Mouse (Mus musculus): Measurements from ENCODE around the gene Elovl5. TPM values are rescaled to one million over a fixed set of nuclear protein-coding genes. Genes with fewer than 3 reads are reported as not detected.

Gene Elovl5
- polyA plus RNA-seq, 1 experiment from 2014 or later = 64.3 TPM

DNA sequence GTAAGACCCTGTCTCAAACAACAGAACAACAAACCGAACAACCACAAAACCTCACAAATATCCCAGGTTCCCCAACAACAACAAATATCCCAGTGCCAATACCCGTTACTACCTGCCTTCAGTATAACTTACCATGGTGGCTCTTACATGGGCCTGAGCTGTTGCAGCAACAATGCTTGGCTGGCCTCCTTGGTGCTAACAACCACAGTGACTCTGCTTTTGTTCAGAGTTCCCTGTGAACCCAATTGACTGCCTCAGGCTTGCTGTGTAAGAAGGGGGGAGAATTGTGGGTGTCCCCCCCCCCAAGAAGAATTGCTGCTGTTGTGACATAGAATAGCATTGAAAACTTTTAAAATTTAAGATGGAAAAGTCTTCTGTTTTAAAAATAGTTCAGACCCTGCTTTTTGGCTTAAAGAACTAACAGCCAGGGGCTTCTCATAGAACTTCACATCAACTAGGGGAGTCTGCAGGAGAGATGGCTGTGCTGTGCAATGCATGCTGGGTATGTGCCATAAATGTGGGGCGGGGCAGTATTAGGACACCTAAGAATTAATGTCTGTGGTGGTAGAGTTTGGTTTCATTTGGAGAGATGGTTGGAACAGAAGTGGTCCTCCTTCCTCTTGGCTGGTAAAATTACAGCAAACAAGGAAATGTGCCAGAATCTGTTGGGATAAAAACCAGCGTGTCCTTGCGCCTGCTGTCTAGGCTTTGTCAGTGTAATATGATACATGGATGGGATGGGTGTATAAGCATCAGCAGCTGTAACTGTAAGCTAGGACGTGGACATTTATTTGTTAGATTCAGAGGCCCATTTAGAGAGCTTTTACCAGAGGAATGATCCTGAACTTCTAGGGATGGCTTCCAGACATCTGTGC, 28.9 kb downstream of the Elovl5 start:
- ATAC-seq (ENCODE audit: insufficient number of reproducible peaks, low FRiP score, low TSS enrichment, low read depth) = no peak

DNA sequence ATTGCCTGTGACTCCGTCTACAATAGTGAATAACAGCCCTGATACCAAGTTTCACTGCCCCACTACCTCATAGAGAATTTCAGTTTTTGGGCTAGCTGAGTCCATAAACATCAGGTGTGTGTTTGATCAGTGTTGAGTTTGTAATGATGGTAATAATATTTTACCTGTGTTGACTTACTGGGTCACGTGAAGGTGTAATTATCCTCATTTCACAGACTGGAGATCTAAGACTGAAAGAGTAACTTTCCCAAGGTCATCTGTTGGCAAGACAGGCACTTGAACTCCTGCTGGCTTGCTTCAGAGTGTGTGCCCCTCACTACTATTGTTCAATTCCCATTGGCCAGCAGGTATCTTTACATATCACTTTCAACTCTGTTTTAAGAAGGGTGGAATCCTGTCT, 31.1 kb downstream of the Elovl5 start:
- no peaks in the 10 kb centered on the region for H3K36me3 ChIP-seq
- H3K4me2 ChIP-seq = no peak overlapping the region
- H3K27ac ChIP-seq = no peak overlapping the region
- WGBS = 83% methylated on average over 2 of the region's 2 CpGs
- no peak for ATAC-seq (ENCODE audit: insufficient number of reproducible peaks, low FRiP score, low TSS enrichment, low read depth)
- no peak overlapping the region for H3K4me3 ChIP-seq
- no peaks in the 10 kb centered on the region for H3K9me3 ChIP-seq
- H3K27me3 ChIP-seq = no peaks in the 10 kb centered on the region
- no peak overlapping the region for H3K9ac ChIP-seq
- H3K4me1 ChIP-seq = peaks cover 28% of the 10 kb centered on the region

More for the DNA sequence above, 28.9 kb downstream of the Elovl5 start:
- 66% methylated on average over 6 of the region's 6 CpGs for WGBS
- H3K27ac ChIP-seq = peak overlapping the region; percentile 47; the same call in 1 of the 2 replicates
- H3K27me3 ChIP-seq = no peaks in the 10 kb centered on the region
- no peak overlapping the region for H3K9ac ChIP-seq
- H3K4me1 ChIP-seq = peaks cover 30% of the 10 kb centered on the region
- H3K36me3 ChIP-seq = no peaks in the 10 kb centered on the region
- H3K9me3 ChIP-seq = no peaks in the 10 kb centered on the region
- H3K4me2 ChIP-seq = no peak overlapping the region
- no peak overlapping the region for H3K4me3 ChIP-seq

GRCm38 (mm10) chr9:77949753-77950268, 32.6 kb downstream of the Elovl5 start:
- Histone ChIP-seq H3K9me3 (no peaks in the 10 kb centered on the region), H3K27me3 (no peaks in the 10 kb centered on the region), H3K4me2 (no peak overlapping the region), H3K36me3 (no peaks in the 10 kb centered on the region), H3K4me3 (no peak overlapping the region), H3K27ac (no peak overlapping the region), H3K9ac (no peak overlapping the region), H3K4me1 (peaks cover 40% of the 10 kb centered on the region)
- ATAC-seq (ENCODE audit: insufficient number of reproducible peaks, low FRiP score, low TSS enrichment, low read depth) = no peak
- WGBS = 31% methylated on average over 7 of the region's 7 CpGs

GRCm38 (mm10) chr9:77950841-77951475, 33.8 kb downstream of the Elovl5 start:
- WGBS = 88% methylated on average over 7 of the region's 7 CpGs
- H3K27me3 ChIP-seq = no peaks in the 10 kb centered on the region
- peaks cover 39% of the 10 kb centered on the region for H3K4me1 ChIP-seq
- H3K9me3 ChIP-seq = no peaks in the 10 kb centered on the region
- H3K4me2 ChIP-seq = no peak overlapping the region
- no peak for ATAC-seq (ENCODE audit: insufficient number of reproducible peaks, low FRiP score, low TSS enrichment, low read depth)
- H3K4me3 ChIP-seq = no peak overlapping the region
- H3K36me3 ChIP-seq = no peaks in the 10 kb centered on the region
- H3K9ac ChIP-seq = no peak overlapping the region
- no peak overlapping the region for H3K27ac ChIP-seq

GRCm38 (mm10) chr9:77951971-77952370, 34.8 kb downstream of the Elovl5 start:
- Histone ChIP-seq H3K9ac (no peak overlapping the region), H3K27me3 (no peaks in the 10 kb centered on the region), H3K4me1 (peaks cover 33% of the 10 kb centered on the region), H3K4me2 (no peak overlapping the region), H3K27ac (no peak overlapping the region), H3K9me3 (no peaks in the 10 kb centered on the region), H3K36me3 (no peaks in the 10 kb centered on the region), H3K4me3 (no peak overlapping the region)
- 80% methylated on average over 7 of the region's 7 CpGs for whole genome bisulfite sequencing
- no peak for ATAC-seq (ENCODE audit: insufficient number of reproducible peaks, low FRiP score, low TSS enrichment, low read depth)

- Histone ChIP-seq H3K9me3 (no peaks in the 10 kb centered on the region), H3K9ac (no peak overlapping the region), H3K36me3 (0 out of 2 replicates have a peak, but pooled peaks cover 2% of the 10 kb centered on the region), H3K27ac (no peak overlapping the region), H3K4me2 (no peak overlapping the region), H3K4me3 (no peak overlapping the region), H3K4me1 (peaks cover 33% of the 10 kb centered on the region), H3K27me3 (no peaks in the 10 kb centered on the region)
- ATAC-seq (ENCODE audit: insufficient number of reproducible peaks, low FRiP score, low TSS enrichment, low read depth) = no peak
- 32% methylated on average over 8 of the region's 8 CpGs for WGBS
Measured at GRCm38 (mm10) chr9:77953053-77953452, 35.9 kb downstream of the Elovl5 start.

GRCm38 (mm10) chr9:77954496-77954895, 37.3 kb downstream of the Elovl5 start:
- 83% methylated on average over 7 of the region's 7 CpGs for WGBS
- no peaks in the 10 kb centered on the region for H3K27me3 ChIP-seq

DNA sequence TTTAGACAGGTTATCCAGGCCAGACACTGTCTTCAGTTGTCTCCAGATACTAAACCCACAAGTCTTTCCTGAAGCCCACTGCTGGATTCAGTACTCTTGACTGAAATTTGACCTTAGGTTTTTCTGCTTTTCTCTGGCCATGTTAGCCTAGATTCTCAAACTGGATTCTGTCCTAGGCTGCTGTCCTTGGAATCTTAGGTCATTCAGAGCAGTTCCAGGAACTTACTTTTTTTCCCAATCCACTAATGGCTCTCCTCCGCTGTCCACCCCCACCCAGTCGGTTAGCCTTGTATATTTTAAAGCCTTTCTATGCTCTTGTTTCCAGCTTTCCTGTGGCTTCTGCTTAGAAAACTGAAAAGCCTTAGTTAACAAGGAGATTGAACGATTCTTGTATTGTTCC, 37.8 kb downstream of the Elovl5 start:
- H3K4me1 ChIP-seq = peaks cover 25% of the 10 kb centered on the region
- peaks cover 7% of the 10 kb centered on the region; the same call in 1 of the 2 replicates for H3K36me3 ChIP-seq
- no peak overlapping the region for H3K4me2 ChIP-seq
- H3K9ac ChIP-seq = no peak overlapping the region
- H3K9me3 ChIP-seq = no peaks in the 10 kb centered on the region
- H3K27me3 ChIP-seq = no peaks in the 10 kb centered on the region
- no peak overlapping the region for H3K4me3 ChIP-seq
- no peak for ATAC-seq (ENCODE audit: insufficient number of reproducible peaks, low FRiP score, low TSS enrichment, low read depth)
- 70% methylated on average over 3 of the region's 3 CpGs for WGBS
- H3K27ac ChIP-seq = no peak overlapping the region

More at GRCm38 (mm10) chr9:77954496-77954895, 37.3 kb downstream of the Elovl5 start:
- no peak for ATAC-seq (ENCODE audit: insufficient number of reproducible peaks, low FRiP score, low TSS enrichment, low read depth)
- Histone ChIP-seq H3K9me3 (no peaks in the 10 kb centered on the region), H3K27ac (no peak overlapping the region), H3K4me2 (no peak overlapping the region), H3K36me3 (peaks cover 5% of the 10 kb centered on the region; the same call in 1 of the 2 replicates), H3K4me1 (peaks cover 30% of the 10 kb centered on the region), H3K9ac (no peak overlapping the region), H3K4me3 (no peak overlapping the region)

DNA sequence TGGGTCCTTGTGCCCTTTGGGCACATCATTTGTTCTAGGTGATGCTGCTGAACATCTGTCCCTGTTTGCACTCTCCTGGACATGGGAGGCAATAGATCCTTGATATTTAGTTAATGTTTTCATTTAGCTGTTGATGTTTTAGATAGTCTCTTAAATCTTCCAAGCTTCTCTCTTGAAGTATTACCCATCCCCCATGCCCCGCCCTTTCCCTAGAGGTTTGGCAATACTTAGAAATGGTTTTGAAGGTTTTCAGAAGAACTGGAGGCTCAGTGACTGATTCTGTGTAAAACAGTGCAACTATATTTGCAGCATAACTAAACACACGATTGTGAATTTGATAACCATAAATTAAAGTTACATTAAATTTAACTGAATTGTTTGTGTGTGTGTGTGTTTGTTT, 38.3 kb downstream of the Elovl5 start:
- H3K4me1 ChIP-seq = peaks cover 23% of the 10 kb centered on the region
- peaks cover 7% of the 10 kb centered on the region; the same call in 1 of the 2 replicates for H3K36me3 ChIP-seq
- ATAC-seq (ENCODE audit: insufficient number of reproducible peaks, low FRiP score, low TSS enrichment, low read depth) = no peak
- H3K27me3 ChIP-seq = no peaks in the 10 kb centered on the region
- H3K9me3 ChIP-seq = no peaks in the 10 kb centered on the region
- no peak overlapping the region for H3K4me3 ChIP-seq
- no peak overlapping the region for H3K27ac ChIP-seq
- WGBS = 82% methylated on average over 2 of the region's 2 CpGs
- H3K9ac ChIP-seq = no peak overlapping the region
- H3K4me2 ChIP-seq = no peak overlapping the region

DNA sequence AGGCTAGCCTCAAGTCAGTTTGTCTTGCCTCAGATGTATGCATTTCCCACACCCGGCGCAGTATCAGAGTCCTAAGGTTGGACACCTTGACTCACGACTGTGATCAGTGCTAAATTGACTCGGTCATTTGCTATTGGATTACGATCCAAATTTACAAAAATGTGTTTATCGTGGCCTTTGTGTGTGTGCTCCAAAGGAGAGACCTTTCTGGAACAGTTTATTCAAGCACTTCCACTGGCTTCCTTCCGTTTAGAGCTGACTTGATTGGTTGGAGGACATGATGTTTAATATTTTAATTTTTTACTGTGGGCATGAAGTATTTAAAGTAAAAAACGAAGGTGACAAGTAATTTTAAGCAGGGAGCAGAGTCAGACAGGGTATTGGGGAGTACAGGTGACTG, 38.8 kb downstream of the Elovl5 start:
- Histone ChIP-seq H3K4me1 (peaks cover 21% of the 10 kb centered on the region), H3K36me3 (peaks cover 9% of the 10 kb centered on the region; the same call in 1 of the 2 replicates), H3K27ac (no peak overlapping the region), H3K9ac (no peak overlapping the region), H3K27me3 (no peaks in the 10 kb centered on the region), H3K4me2 (no peak overlapping the region), H3K9me3 (no peaks in the 10 kb centered on the region), H3K4me3 (no peak overlapping the region)
- WGBS = 82% methylated on average over 8 of the region's 8 CpGs
- ATAC-seq (ENCODE audit: insufficient number of reproducible peaks, low FRiP score, low TSS enrichment, low read depth) = no peak

- 93% methylated on average over 7 of the region's 7 CpGs for WGBS
Measured at GRCm38 (mm10) chr9:77958327-77958726, 41.2 kb downstream of the Elovl5 start.

GRCm38 (mm10) chr9:77959759-77960158, 42.6 kb downstream of the Elovl5 start:
- Histone ChIP-seq H3K4me2 (no peak overlapping the region), H3K4me3 (no peak overlapping the region), H3K4me1 (peaks cover 12% of the 10 kb centered on the region), H3K27ac (no peak overlapping the region), H3K9ac (no peak overlapping the region), H3K9me3 (no peaks in the 10 kb centered on the region), H3K27me3 (no peaks in the 10 kb centered on the region), H3K36me3 (peaks cover 14% of the 10 kb centered on the region; the same call in 1 of the 2 replicates)
- 88% methylated on average over 12 of the region's 12 CpGs for WGBS
- no peak for ATAC-seq (ENCODE audit: insufficient number of reproducible peaks, low FRiP score, low TSS enrichment, low read depth)

More at GRCm38 (mm10) chr9:77958327-77958726, 41.2 kb downstream of the Elovl5 start:
- Histone ChIP-seq H3K9ac (no peak overlapping the region), H3K9me3 (no peaks in the 10 kb centered on the region), H3K27ac (no peak overlapping the region), H3K4me1 (peaks cover 15% of the 10 kb centered on the region), H3K4me3 (no peak overlapping the region), H3K36me3 (peaks cover 14% of the 10 kb centered on the region; the same call in 1 of the 2 replicates), H3K27me3 (no peaks in the 10 kb centered on the region), H3K4me2 (no peak overlapping the region)
- no peak for ATAC-seq (ENCODE audit: insufficient number of reproducible peaks, low FRiP score, low TSS enrichment, low read depth)

Measured in limb, embryonic 15.5 days (tissue).